Mouse (Mus musculus): ENCODE measurements around the gene Ciapin1. TPM values are rescaled to one million over a fixed set of nuclear protein-coding genes. Genes with fewer than 3 reads are reported as not detected.

The Ciapin1 gene
- polyA plus RNA-seq, 1 experiment from 2014 or later: 90.9 TPM

DNA sequence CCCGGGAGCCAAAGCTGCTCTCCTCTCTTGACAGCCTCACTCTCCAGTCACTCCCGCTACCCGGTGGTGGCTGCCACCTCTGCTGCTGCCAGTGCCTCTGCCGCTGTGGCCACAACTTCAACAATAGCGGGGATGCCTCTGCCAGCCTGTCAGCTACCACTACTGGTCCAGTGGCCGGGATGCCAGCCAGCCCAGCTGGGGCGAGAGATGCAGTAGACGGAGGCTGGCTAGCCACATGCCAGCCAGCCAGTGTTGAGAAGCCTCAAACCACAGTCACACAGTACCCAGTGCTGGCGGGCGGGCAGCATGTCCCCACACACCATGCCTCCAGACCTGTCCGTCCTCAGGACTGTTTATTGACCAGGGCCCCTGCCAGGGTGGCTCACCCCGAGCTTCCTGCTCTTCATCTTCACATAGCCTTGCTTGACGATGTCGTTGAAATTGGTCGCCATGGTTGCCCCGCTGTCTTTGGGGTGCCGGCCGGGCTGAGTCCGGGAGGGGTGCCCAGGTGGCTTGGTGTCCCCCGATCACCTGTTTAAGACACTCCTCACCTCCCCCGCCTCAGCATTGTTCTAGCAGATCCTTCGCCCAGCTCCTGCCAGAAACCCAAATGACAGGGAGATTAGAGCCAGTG, 32.4 kb upstream of the Ciapin1 start:
- peak overlapping the region; percentile 99 for H3K4me2 ChIP-seq
- WGBS: 18% methylated on average over 22 of the region's 22 CpGs
- H3K9ac ChIP-seq: peak overlapping the region; percentile 75
- H3K4me3 ChIP-seq: peak overlapping the region; percentile 51
- H3K27me3 ChIP-seq (replicated peaks): no peaks in the 10 kb centered on the region
- H3K27ac ChIP-seq (replicated peaks): peak overlapping the region; percentile 66
- peaks cover 81% of the 10 kb centered on the region for H3K4me1 ChIP-seq
- no peak for ATAC-seq (ENCODE audit: extremely low read depth, insufficient number of reproducible peaks, low FRiP score, low TSS enrichment)
- H3K9me3 ChIP-seq: no peaks in the 10 kb centered on the region
- H3K36me3 ChIP-seq: peaks cover 32% of the 10 kb centered on the region

DNA sequence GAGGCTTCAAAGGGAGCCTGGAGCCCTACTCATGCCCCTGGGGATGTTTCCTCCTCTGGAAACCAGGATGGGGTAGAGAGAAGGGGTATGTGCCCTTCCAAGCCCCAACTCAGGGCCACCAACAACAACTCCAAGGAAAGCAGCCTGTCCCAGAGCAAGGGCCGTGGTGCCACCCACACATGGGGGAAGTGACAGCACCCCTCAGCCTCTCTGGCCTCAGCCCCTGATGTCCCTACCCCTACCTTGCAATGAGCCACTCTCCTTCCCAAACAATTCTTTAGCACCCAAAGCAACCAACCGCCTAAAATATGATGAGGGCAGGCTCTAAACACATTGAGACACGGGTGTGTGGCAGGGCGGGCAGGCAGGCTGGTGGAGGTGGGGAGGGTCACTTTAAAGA, 31.8 kb upstream of the Ciapin1 start:
- Histone ChIP-seq H3K36me3 (peaks cover 38% of the 10 kb centered on the region), H3K27ac (replicated peaks) (peak overlapping the region; percentile 66; the same call in 1 of the 2 replicates), H3K4me2 (peak overlapping the region; percentile 99), H3K9me3 (no peaks in the 10 kb centered on the region), H3K4me3 (peak overlapping the region; percentile 51), H3K4me1 (peaks cover 76% of the 10 kb centered on the region), H3K9ac (peak overlapping the region; percentile 75), H3K27me3 (replicated peaks) (no peaks in the 10 kb centered on the region)
- WGBS: 44% methylated on average over 4 of the region's 4 CpGs
- ATAC-seq (ENCODE audit: extremely low read depth, insufficient number of reproducible peaks, low FRiP score, low TSS enrichment): no peak

DNA sequence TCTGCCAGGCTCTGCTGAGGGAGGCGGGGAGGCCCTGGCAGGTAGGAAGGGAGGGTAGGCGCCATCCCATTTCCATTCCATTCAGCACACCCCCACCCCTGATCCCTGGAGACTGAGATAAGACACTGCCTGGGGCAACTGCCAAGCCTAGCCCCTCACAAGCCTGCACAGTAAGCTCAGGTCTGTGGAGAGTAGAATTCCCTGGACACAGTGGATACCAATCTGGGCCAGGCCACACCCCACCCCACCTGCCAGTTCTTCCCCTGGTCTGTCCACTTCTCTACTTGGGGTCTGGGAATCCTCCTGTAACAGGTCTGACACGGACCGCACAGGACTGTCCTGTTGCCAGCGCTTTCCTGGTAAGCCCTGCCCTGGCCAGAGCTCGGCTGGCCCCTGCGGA, 31.0 kb upstream of the Ciapin1 start:
- peaks cover 46% of the 10 kb centered on the region for H3K36me3 ChIP-seq
- peak overlapping the region; percentile 75 for H3K9ac ChIP-seq
- peaks cover 70% of the 10 kb centered on the region for H3K4me1 ChIP-seq
- peak; percentile 11; the same call in 1 of the 2 replicates for ATAC-seq (ENCODE audit: extremely low read depth, insufficient number of reproducible peaks, low FRiP score, low TSS enrichment)
- no peaks in the 10 kb centered on the region for H3K9me3 ChIP-seq
- peak overlapping the region; percentile 13 for H3K4me3 ChIP-seq
- H3K27ac ChIP-seq (replicated peaks): peak overlapping the region; percentile 66
- H3K4me2 ChIP-seq: peak overlapping the region; percentile 99
- H3K27me3 ChIP-seq (replicated peaks): no peaks in the 10 kb centered on the region
- WGBS: 32% methylated on average over 7 of the region's 7 CpGs

DNA sequence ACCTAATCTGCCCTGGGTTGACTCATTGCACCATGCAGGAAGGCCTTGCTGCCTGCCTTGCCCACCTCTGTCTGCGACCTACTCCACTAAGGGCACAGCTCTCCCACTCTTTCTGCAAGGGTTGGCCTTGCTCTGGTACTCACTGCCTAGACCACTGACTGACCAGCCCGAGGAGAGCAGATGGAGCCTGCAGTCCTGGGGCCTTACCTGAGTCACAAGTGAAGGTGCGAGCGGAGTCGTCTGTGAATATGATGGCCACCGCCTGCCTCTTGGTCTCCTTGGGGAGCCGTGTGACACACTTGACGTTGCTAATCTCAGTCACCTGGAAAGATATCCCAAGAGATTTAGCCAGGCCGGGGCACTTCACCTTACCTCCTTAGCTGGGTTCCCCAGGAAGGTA, 28.8 kb upstream of the Ciapin1 start:
- no peak for ATAC-seq (ENCODE audit: extremely low read depth, insufficient number of reproducible peaks, low FRiP score, low TSS enrichment)
- Histone ChIP-seq H3K4me1 (peaks cover 64% of the 10 kb centered on the region), H3K4me3 (no peak overlapping the region), H3K4me2 (no peak overlapping the region), H3K27ac (replicated peaks) (no peak overlapping the region), H3K27me3 (replicated peaks) (no peaks in the 10 kb centered on the region), H3K9ac (no peak overlapping the region), H3K9me3 (no peaks in the 10 kb centered on the region), H3K36me3 (peaks cover 69% of the 10 kb centered on the region)
- WGBS: 75% methylated on average over 9 of the region's 9 CpGs

DNA sequence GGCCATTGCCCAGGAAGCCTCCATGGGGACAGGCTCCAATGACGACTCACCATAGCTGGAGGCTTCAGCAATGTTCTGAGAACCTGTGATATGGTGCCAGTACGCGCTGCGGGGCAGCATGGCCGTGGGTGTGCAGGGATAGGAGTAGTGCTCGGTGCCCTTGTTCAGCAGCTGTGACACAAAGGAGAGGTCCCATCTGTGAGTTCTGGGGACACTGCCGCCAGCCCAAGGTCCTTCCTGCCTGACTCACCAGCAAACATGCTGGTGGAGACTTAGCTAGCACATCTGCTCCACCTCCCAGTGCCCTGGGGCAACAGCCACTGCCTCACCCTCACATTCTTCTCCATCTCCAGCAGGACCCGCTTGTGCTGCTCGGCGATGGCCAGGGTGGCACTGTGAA, 27.1 kb upstream of the Ciapin1 start:
- Histone ChIP-seq H3K27ac (replicated peaks) (no peak overlapping the region), H3K4me1 (peaks cover 53% of the 10 kb centered on the region), H3K4me3 (no peak overlapping the region), H3K36me3 (peaks cover 84% of the 10 kb centered on the region), H3K9me3 (no peaks in the 10 kb centered on the region), H3K4me2 (no peak overlapping the region), H3K27me3 (replicated peaks) (no peaks in the 10 kb centered on the region), H3K9ac (no peak overlapping the region)
- 80% methylated on average over 10 of the region's 10 CpGs for WGBS
- no peak for ATAC-seq (ENCODE audit: extremely low read depth, insufficient number of reproducible peaks, low FRiP score, low TSS enrichment)

DNA sequence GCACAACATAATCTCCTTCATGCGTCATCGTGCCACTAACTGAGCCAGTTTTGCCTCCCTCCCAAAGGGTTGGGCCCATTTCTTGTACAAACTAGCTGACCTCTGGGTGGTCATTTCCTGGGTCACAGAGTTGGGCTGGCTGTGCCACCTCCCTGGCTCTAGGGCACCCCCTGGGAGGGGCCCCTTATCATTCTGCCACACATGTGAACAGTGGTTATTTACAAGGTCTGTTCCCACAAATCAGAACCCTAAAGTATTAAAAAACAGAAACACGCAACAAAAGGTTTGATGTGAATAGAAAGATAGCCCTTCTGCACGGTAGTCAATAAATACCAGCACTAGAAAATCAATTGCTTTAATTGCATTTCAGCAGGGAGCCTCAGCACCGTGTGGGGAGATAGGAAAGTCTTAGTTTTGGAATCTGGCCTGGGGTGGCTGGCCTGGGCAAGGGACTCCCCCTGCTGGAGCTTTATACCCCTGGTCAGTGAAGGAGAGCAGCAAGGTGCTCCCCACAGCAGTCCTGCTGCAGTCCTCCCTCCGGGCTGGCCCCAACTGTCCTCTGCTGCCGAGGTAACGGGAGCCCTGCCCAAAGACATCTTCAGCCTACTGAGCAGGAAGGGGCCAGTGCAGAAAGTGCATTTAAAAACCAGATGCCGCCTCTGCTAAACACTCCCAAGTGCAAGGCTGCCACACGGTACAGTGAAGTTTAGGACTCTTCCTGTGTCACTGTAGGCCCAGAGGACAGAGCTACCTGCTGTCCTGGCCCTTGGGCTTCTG, 25.9 kb upstream of the Ciapin1 start:
- peaks cover 84% of the 10 kb centered on the region for H3K36me3 ChIP-seq
- H3K4me3 ChIP-seq: no peak overlapping the region
- WGBS: 65% methylated on average over 10 of the region's 10 CpGs
- no peak for ATAC-seq (ENCODE audit: extremely low read depth, insufficient number of reproducible peaks, low FRiP score, low TSS enrichment)
- H3K27ac ChIP-seq (replicated peaks): peak overlapping the region; percentile 65; the same call in 1 of the 2 replicates
- no peaks in the 10 kb centered on the region for H3K9me3 ChIP-seq
- peaks cover 44% of the 10 kb centered on the region for H3K4me1 ChIP-seq
- H3K27me3 ChIP-seq (replicated peaks): no peaks in the 10 kb centered on the region
- H3K9ac ChIP-seq: no peak overlapping the region
- H3K4me2 ChIP-seq: no peak overlapping the region

DNA sequence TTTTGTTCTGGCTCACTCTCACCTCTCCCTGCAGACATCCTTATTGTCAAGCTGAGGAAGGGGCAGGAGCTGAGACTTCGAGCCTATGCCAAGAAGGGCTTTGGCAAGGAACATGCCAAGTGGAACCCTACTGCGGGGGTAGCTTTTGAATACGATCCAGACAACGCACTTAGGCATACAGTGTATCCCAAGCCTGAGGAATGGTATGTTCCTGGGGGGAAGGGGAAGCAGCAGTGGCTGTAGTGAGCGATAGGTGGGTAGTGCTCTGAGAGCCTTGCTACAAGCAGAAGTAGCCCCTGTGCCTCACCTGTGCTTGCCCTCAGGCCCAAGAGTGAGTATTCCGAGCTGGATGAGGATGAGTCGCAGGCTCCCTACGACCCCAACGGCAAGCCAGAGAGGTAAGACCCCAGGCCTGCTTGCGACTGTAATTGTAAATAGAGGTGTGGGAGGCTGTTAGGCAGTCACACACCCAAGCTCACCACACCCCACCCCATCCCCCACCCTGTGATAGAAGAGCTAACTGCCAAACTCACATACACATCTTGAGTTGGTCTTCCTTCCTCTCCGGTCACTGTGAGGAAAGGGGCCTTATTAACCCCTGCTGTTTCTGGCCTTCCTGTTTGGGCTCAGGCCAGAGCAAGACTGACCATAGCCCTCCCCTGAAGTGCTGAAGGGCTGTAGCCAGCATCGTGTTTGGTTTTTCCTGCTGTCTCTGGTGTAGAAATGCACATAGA, 24.5 kb upstream of the Ciapin1 start:
- 73% methylated on average over 12 of the region's 12 CpGs for WGBS
- Histone ChIP-seq H3K36me3 (peaks cover 80% of the 10 kb centered on the region), H3K9ac (no peak overlapping the region), H3K27me3 (replicated peaks) (no peaks in the 10 kb centered on the region), H3K4me3 (no peak overlapping the region), H3K4me2 (no peak overlapping the region), H3K4me1 (peaks cover 43% of the 10 kb centered on the region), H3K27ac (replicated peaks) (peak overlapping the region; percentile 65), H3K9me3 (no peaks in the 10 kb centered on the region)
- ATAC-seq (ENCODE audit: extremely low read depth, insufficient number of reproducible peaks, low FRiP score, low TSS enrichment): no peak

DNA sequence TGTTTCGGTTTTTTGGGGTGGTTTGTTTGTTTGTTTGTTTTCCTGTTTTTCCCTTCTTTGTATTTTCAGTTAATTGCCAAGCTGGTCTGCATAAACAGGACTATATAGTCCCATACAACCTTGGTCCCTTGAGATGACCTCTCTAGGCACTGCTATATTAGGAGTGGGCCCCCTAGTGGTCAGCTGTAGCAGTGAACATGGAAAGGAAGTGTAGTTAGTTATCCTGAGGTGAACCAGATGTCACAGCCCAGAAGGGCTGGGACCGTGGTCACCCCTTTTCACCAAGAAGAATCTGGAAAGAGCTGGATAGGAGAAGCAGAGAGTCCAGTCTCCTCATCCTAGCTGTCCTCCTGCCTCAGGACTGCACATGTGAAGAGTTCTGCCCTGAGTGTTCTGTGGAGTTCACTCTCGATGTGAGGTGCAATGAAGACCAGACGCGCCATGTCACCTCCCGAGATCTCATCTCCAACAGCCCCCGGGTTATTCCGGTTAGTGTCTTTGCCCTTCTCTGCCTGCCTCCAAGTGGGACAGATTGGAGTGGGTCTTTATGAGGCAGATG, 23.3 kb upstream of the Ciapin1 start:
- Histone ChIP-seq H3K4me2 (no peak overlapping the region), H3K4me3 (no peak overlapping the region), H3K27me3 (replicated peaks) (no peaks in the 10 kb centered on the region), H3K4me1 (peaks cover 32% of the 10 kb centered on the region), H3K27ac (replicated peaks) (no peak overlapping the region), H3K9me3 (no peaks in the 10 kb centered on the region), H3K9ac (no peak overlapping the region), H3K36me3 (peaks cover 68% of the 10 kb centered on the region)
- no peak for ATAC-seq (ENCODE audit: extremely low read depth, insufficient number of reproducible peaks, low FRiP score, low TSS enrichment)
- 62% methylated on average over 8 of the region's 8 CpGs for WGBS

DNA sequence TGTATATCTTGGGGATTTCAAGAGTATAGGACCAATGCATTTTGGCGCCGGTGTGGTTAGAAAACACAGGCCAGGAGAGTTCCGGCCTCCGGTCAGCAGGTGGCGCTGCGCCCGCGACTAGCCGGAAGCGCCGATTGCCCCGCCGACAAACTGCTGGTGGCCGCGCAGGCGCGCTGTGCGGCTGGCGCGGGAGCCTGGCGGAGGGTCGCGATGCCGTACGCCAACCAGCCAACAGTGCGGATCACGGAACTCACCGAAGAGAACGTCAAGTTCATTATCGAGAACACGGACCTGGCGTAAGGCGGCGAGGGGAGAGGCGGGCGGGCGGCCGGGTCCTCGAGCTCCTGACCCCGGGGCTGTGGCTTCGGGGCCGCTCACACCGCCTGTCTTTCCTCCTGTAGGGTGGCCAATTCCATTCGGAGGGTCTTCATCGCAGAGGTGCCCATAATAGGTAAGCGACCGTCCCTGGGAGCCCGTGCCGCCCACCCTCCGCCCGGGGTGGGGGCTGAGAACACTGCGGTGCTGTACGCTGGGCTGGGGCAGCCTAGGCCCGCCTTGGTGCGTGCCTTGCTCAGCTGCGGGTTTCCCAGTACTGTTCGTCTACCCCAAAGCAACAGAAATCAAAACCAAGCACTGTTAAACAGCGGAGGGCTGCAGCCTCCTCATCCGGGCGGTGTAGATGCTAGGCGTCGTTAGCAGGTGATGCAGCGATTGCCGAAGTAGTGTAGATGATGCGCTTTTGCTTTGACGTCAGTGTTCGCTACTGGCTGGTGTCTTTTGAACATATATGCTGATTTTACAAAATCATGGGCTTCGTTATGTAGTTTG, 19.4 kb upstream of the Ciapin1 start, which contains the start of gene Polr2c:
TSS of gene Polr2c (plus strand) at position 105 of the 828 bp plus-strand sequence.
- Histone ChIP-seq H3K4me1 (peaks cover 24% of the 10 kb centered on the region), H3K36me3 (peaks cover 62% of the 10 kb centered on the region), H3K27ac (replicated peaks) (peak within 1 kb of the TSS; percentile 70), H3K4me3 (peak within 1 kb of the TSS; percentile 99), H3K27me3 (replicated peaks) (no peaks in the 10 kb centered on the region), H3K9ac (peak within 1 kb of the TSS; percentile 99), H3K9me3 (no peaks in the 10 kb centered on the region), H3K4me2 (peak within 1 kb of the TSS; percentile 93)
- ATAC-seq (ENCODE audit: extremely low read depth, insufficient number of reproducible peaks, low FRiP score, low TSS enrichment): peak; percentile 69
- under 1% methylated on average over 68 of the region's 68 CpGs for WGBS

DNA sequence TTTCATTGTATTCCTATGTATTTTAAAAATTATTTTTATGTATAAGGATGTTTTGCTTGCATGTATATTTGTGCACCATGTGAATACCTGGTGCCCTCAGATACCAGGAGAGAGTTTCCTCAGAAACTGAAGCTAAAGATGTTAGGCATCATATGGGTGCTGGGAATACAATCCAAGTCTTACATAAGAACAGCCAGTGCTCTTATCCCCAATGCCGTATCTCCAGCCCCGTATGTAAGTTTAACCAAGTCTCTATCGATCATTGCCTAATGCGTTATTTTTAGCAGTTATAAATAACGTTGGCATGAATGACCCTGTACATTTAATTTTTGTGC, 18.8 kb upstream of the Ciapin1 start:
- 30% methylated on average over 5 of the region's 5 CpGs for WGBS
- no peaks in the 10 kb centered on the region for H3K27me3 ChIP-seq (replicated peaks)
- no peak for ATAC-seq (ENCODE audit: extremely low read depth, insufficient number of reproducible peaks, low FRiP score, low TSS enrichment)
- H3K4me3 ChIP-seq: peak overlapping the region; percentile 99
- peaks cover 22% of the 10 kb centered on the region for H3K4me1 ChIP-seq
- H3K27ac ChIP-seq (replicated peaks): no peak overlapping the region
- H3K9ac ChIP-seq: no peak overlapping the region
- H3K4me2 ChIP-seq: peak overlapping the region; percentile 93; the same call in 1 of the 2 replicates
- peaks cover 62% of the 10 kb centered on the region for H3K36me3 ChIP-seq
- H3K9me3 ChIP-seq: no peaks in the 10 kb centered on the region

Measured in heart, embryonic 13.5 days (tissue).